Mouse (Mus musculus): ENCODE data around the gene Lrrc8d. TPM values are rescaled to one million over a fixed set of nuclear protein-coding genes. Genes with fewer than 3 reads are reported as not detected.

Lrrc8d gene
- polyA plus RNA-seq, 1 experiment = 13.5 TPM

DNA sequence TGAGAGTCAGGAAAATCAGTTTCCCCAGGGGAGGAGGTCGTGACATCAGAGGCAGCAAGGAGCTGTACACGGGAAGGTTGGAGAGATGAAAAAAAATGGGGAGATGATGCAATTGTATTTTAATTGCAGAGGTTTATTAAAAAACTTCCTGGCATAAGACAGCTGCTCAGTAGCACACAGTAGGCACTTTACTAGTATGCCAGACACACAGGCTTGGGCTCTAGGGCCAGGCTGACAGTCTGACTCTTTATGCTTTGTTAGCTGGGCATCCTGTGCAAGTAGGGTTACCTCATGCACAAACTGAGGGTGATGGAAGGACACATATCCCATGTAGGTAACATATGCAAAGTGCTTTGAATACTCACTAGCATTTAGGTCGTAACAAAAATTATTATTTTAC, 171.4 kb downstream of the Lrrc8d start:
- peaks cover 4% of the 10 kb centered on the region; the same call in 1 of the 2 replicates for H3K9me3 ChIP-seq
- H3K4me3 ChIP-seq (replicated peaks) = no peak overlapping the region
- H3K36me3 ChIP-seq (replicated peaks; ENCODE audit: low read length) = no peaks in the 10 kb centered on the region
- peaks cover 12% of the 10 kb centered on the region for H3K27me3 ChIP-seq (replicated peaks)
- TF ChIP-seq GATA1 (IDR thresholded peaks at IDR 0.05; ENCODE audit: borderline replicate concordance, low read length) = no peak
- TF ChIP-seq FLI1 (IDR thresholded peaks at IDR 0.05; ENCODE audit: low read length) = no peak
- H3K4me1 ChIP-seq = peaks cover 71% of the 10 kb centered on the region

DNA sequence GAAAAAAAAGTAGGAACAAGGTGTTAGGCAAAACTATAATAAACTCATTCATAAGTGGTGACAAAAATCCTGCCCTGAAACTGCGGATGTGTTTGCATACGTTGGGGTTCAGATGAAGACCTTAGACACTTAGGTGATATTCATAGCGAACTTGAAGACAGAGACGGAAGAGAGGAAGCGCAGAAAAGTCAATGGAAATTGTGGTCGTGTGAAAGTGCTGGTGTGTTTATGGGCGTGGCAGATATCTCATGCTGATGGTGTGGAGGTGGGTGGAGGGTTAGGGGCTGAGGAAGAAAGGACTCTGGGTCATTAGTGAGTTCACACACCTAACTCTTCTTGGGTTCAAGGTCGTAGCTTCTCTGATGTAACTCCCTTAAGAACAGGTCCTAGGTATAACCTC, 172.4 kb downstream of the Lrrc8d start:
- Histone ChIP-seq H3K27me3 (replicated peaks) (peaks cover 12% of the 10 kb centered on the region), H3K4me3 (replicated peaks) (no peak overlapping the region), H3K9me3 (peaks cover 4% of the 10 kb centered on the region; the same call in 1 of the 2 replicates), H3K4me1 (peaks cover 68% of the 10 kb centered on the region), H3K36me3 (replicated peaks; ENCODE audit: low read length) (no peaks in the 10 kb centered on the region)
- TF ChIP-seq FLI1 (IDR thresholded peaks at IDR 0.05; ENCODE audit: low read length) (no peak), GATA1 (IDR thresholded peaks at IDR 0.05; ENCODE audit: borderline replicate concordance, low read length) (no peak)

DNA sequence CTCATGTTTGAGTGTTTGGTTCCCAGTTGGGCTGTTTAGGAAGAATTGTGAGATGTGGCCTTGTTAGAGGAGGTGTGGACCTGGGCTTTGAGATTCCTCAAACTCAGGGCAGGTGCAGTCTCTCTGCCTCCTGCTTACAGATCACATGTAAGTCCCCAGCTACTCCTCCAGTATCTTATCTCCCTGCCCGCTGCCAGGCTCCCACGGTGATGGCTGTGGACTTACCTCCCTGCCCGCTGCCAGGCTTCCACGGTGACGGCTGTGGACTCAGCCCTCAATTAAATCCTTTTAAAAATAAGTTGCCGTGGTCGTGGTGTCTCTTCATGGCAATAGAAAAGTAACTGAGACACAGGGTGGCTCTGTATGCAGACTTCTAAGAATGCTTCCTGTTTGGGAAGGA, 173.1 kb downstream of the Lrrc8d start:
- Histone ChIP-seq H3K9me3 (peaks cover 4% of the 10 kb centered on the region; the same call in 1 of the 2 replicates), H3K27me3 (replicated peaks) (peaks cover 12% of the 10 kb centered on the region), H3K4me3 (replicated peaks) (no peak overlapping the region), H3K4me1 (peaks cover 70% of the 10 kb centered on the region), H3K36me3 (replicated peaks; ENCODE audit: low read length) (no peaks in the 10 kb centered on the region)
- no peak for TF ChIP-seq FLI1 (IDR thresholded peaks at IDR 0.05; ENCODE audit: low read length)

GRCm38 (mm10) chr5:105873774-105874173, 174.0 kb downstream of the Lrrc8d start:
- Histone ChIP-seq H3K36me3 (replicated peaks; ENCODE audit: low read length) (no peaks in the 10 kb centered on the region), H3K9me3 (peaks cover 4% of the 10 kb centered on the region; the same call in 1 of the 2 replicates), H3K4me1 (peaks cover 71% of the 10 kb centered on the region), H3K4me3 (replicated peaks) (no peak overlapping the region), H3K27me3 (replicated peaks) (peaks cover 12% of the 10 kb centered on the region)
- no peak for TF ChIP-seq FLI1 (IDR thresholded peaks at IDR 0.05; ENCODE audit: low read length)
- no peak for TF ChIP-seq GATA1 (IDR thresholded peaks at IDR 0.05; ENCODE audit: borderline replicate concordance, low read length)

GRCm38 (mm10) chr5:105874476-105874875, 174.7 kb downstream of the Lrrc8d start:
- H3K9me3 ChIP-seq = peaks cover 4% of the 10 kb centered on the region; the same call in 1 of the 2 replicates
- peak overlapping the region; percentile 28 for H3K4me3 ChIP-seq (replicated peaks)
- H3K4me1 ChIP-seq = peaks cover 71% of the 10 kb centered on the region
- H3K36me3 ChIP-seq (replicated peaks; ENCODE audit: low read length) = peaks cover 2% of the 10 kb centered on the region
- TF ChIP-seq FLI1 (IDR thresholded peaks at IDR 0.05; ENCODE audit: low read length) (no peak), GATA1 (IDR thresholded peaks at IDR 0.05; ENCODE audit: borderline replicate concordance, low read length) (no peak)
- H3K27me3 ChIP-seq (replicated peaks) = peaks cover 12% of the 10 kb centered on the region

GRCm38 (mm10) chr5:105876068-105876924, 176.5 kb downstream of the Lrrc8d start, which contains the start of gene Zfp326:
Gene Zfp326 (plus strand): TSS chr5:105876565.
- H3K4me1 ChIP-seq = peaks cover 61% of the 10 kb centered on the region
- peaks cover 12% of the 10 kb centered on the region for H3K36me3 ChIP-seq (replicated peaks; ENCODE audit: low read length)
- peaks cover 10% of the 10 kb centered on the region for H3K27me3 ChIP-seq (replicated peaks)
- TF ChIP-seq FLI1 (IDR thresholded peaks at IDR 0.05; ENCODE audit: low read length) = no peak
- no peak for TF ChIP-seq GATA1 (IDR thresholded peaks at IDR 0.05; ENCODE audit: borderline replicate concordance, low read length)
- H3K9me3 ChIP-seq = peaks cover 4% of the 10 kb centered on the region; the same call in 1 of the 2 replicates
- peak within 1 kb of the TSS; percentile 94 for H3K4me3 ChIP-seq (replicated peaks)

- no peak for TF ChIP-seq GATA1 (IDR thresholded peaks at IDR 0.05; ENCODE audit: borderline replicate concordance, low read length)
- Histone ChIP-seq H3K4me3 (replicated peaks) (peak overlapping the region; percentile 94), H3K4me1 (peaks cover 63% of the 10 kb centered on the region), H3K9me3 (no peaks in the 10 kb centered on the region), H3K36me3 (replicated peaks; ENCODE audit: low read length) (peaks cover 19% of the 10 kb centered on the region), H3K27me3 (replicated peaks) (peaks cover 10% of the 10 kb centered on the region)
Observed at GRCm38 (mm10) chr5:105876925-105877774, 177.4 kb downstream of the Lrrc8d start.

Other genes with a start within 250 kb of the Lrrc8d start
- gene Lrrc8c, start 180.6 kb upstream of the Lrrc8d start, polyA plus RNA-seq (2012; ENCODE audit: insufficient read depth, low replicate concordance) = 30.7 and 117 TPM in 2 replicates
- gene Zfp326, start 176.6 kb downstream of the Lrrc8d start, polyA plus RNA-seq (2012; ENCODE audit: insufficient read depth, low replicate concordance) = 1.2 and 7.6 TPM in 2 replicates

Measured in megakaryocyte, embryonic 14.5 days (primary cell).